Mouse (Mus musculus) heart, embryonic 10.5 days (tissue): ENCODE measurements around the gene Dkkl1. TPM values are rescaled to one million over a fixed set of nuclear protein-coding genes. Genes with fewer than 3 reads are reported as not detected.

Source experiments
- DNase-seq: peaks from one replicate; pipeline ENCODE4 v3.0.0-alpha.2; 2017; ENCODE audit warnings: low spot score
- H3K27ac ChIP-seq: fragments of 300-500 bp; sonication (generic); 2 replicates; pipeline ENCODE4 v1.5.1; 2016; ENCODE audit warnings: mild to moderate bottlenecking
- H3K27me3 ChIP-seq: fragments of 300-500 bp; sonication (generic); 2 replicates; pipeline ENCODE4 v1.6.1; 2016; ENCODE audit warnings: mild to moderate bottlenecking; ENCODE audit not compliant: poor library complexity, insufficient read depth, severe bottlenecking
- H3K36me3 ChIP-seq: fragments of 300-500 bp; sonication (generic); 2 replicates; pipeline ENCODE4 v1.6.1; 2016; ENCODE audit warnings: mild to moderate bottlenecking, moderate library complexity
- H3K4me1 ChIP-seq: fragments of 300-500 bp; sonication (generic); 2 replicates; pipeline ENCODE4 v1.6.1; 2016; ENCODE audit warnings: mild to moderate bottlenecking
- H3K4me3 ChIP-seq: fragments of 300-500 bp; sonication (generic); 2 replicates; pipeline ENCODE4 v1.5.1; 2016; ENCODE audit warnings: mild to moderate bottlenecking, moderate library complexity
- H3K9me3 ChIP-seq: fragments of 300-500 bp; sonication (generic); 2 replicates; pipeline ENCODE4 v1.6.1; 2016; ENCODE audit warnings: mild to moderate bottlenecking, moderate library complexity
- WGBS: fragments of 180-500 bp; shearing (Covaris S2); methylation state at CpG from one replicate; pipeline ENCODE4 v1.1.7; 2016; 5-methylcytosine and 5-hydroxymethylcytosine counted together
- polyA plus RNA-seq: library from polyadenylated mRNA; unstranded; fragments of >200 nt; fragmentation: Nextera tagmentation; extraction: Ambion mirVana; gene quantifications from 2 replicates; pipeline ENCODE4 v1.2.1, GENCODE M21; 2016

The Dkkl1 gene
- polyA plus RNA-seq, 1 experiment from 2014 or later: 1.2 TPM

DNA sequence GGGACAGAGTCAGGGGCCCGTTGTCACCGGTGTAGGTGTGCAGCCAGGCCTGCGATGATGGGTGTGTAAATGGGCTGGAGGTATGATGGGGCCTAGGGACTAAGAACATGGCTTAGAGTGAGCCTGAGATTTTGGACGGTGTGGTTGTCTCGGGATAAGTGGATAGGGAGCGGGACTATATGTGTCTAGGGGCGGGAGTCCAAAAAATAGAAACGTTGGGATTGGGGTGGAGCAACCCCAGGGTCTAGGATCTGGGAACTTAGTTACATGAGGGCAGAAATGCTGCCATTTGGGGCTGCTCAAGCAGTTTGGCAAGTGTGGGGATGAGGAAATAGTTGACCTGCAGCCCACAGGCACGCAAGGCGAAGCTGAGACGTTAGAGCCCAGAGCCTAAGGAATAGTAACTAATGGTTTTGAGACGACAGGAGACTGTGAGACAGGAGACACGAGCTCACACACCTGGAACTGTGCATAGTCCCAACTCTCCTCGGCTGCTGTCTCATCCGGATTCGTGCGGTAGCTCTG lies 23.8 kb upstream of the Dkkl1 start:
- H3K27me3 ChIP-seq: peaks cover 47% of the 10 kb centered on the region

DNA sequence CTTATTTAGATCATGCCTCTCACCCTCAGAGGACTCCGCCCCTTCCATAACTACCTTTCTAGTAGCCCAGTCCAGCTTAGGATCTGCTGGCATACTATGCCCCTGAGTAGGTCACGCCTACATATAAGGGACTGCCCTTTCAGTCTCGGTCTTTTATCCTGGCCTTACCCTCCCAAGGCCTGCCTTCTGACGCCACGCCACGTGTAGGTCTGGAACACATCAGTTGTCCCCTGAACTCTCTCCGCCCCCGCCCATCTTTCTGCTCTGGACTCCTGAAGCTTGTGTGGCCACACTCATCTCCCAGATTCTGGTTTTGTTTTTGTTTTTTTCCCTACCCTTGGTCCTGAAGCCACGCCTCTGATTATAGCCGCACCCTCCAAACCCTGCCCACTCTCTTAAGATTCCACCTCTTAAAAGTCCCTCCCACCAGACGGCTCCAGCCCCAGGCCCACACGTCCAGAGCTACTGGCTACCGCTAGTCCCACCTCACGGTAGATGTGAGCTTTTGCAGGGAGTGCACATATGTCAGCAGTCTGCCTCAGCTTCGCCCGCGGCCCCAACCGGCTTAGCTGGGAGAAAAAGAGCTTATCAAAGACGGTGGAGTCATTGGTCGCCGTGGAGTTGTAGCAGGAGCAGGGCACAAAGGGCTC lies 23.1 kb upstream of the Dkkl1 start:
- 2% methylated on average over 21 of the region's 21 CpGs for WGBS
- H3K27ac ChIP-seq: peak overlapping the region; percentile 81
- peaks cover 41% of the 10 kb centered on the region for H3K27me3 ChIP-seq
- H3K36me3 ChIP-seq: peaks cover 28% of the 10 kb centered on the region
- peak; percentile 91 for DNase-seq
- H3K4me1 ChIP-seq: peaks cover 59% of the 10 kb centered on the region
- no peaks in the 10 kb centered on the region for H3K9me3 ChIP-seq
- H3K4me3 ChIP-seq: peak overlapping the region; percentile 54

More for the DNA sequence above, 23.8 kb upstream of the Dkkl1 start:
- H3K4me3 ChIP-seq: peak overlapping the region; percentile 54
- peaks cover 64% of the 10 kb centered on the region for H3K4me1 ChIP-seq
- DNase-seq: peak; percentile 73
- peak overlapping the region; percentile 81 for H3K27ac ChIP-seq
- no peaks in the 10 kb centered on the region for H3K9me3 ChIP-seq
- WGBS: 24% methylated on average over 17 of the region's 17 CpGs
- peaks cover 24% of the 10 kb centered on the region for H3K36me3 ChIP-seq

DNA sequence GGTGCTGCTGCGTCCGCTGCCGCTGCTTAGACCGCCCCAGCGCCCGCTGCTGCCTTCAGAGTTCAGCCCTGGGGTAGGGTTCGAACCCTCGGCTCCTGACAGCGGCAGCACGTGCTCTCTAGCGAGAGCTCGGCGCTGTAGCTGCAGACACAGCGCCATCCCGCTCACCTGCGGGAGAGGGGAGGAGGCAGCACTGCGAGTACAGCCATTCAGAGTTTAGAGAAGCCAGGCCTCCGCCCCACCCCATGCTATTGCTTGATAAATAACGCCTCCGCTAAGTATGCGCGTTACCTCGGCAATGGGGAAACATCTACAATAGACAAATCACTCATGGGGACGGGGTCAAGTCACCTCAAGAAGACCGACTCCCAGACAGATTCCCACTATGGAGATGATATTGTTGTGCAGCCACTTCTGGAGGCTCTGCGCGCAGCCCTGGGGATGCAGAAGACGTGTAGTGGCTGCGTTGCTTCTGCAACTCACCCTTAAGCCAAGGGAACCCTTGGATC lies 22.4 kb upstream of the Dkkl1 start:
- H3K27me3 ChIP-seq: peaks cover 35% of the 10 kb centered on the region
- H3K4me1 ChIP-seq: peaks cover 57% of the 10 kb centered on the region
- H3K9me3 ChIP-seq: no peaks in the 10 kb centered on the region
- H3K27ac ChIP-seq: peak overlapping the region; percentile 81
- peaks cover 34% of the 10 kb centered on the region for H3K36me3 ChIP-seq
- peak; percentile 77 for DNase-seq
- H3K4me3 ChIP-seq: peak overlapping the region; percentile 54
- WGBS: 10% methylated on average over 29 of the region's 29 CpGs

DNA sequence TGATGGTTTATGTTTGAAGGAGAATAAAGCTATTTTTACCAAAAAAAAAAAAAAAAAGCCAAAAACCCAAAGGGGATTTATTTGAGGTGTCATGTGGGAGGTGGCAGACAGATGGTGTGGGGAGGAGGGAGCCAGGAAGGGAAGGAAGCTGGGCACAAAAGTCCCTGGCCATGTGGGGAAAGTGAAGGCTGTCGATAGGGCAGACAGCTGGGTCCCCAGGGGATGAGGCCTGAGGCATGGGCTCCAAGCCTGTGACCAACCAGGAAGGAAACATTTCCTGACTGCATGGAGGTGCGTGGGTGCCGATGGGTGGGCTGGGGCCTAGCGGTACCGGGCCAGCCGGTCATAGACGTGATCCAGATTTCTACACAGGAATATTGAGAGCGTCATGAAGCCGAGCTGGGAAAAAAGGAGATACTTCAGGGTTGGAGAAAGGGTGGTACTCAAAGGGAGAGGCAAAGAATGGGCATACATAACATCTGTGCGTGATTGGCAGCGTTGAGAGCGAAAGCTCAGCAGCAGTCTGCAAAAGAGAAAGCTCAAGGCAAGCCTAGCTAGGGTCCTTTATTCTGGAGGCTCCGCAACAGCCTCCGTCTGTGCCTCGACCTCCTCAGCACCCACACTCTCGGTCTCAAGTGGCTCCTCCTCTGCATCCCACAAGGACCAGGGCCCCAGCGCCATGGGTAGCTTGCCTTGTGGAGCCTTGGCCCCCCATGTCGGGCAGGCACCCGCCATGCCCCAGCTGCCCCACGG lies 21.8 kb upstream of the Dkkl1 start:
- 25% methylated on average over 20 of the region's 20 CpGs for WGBS
- H3K27ac ChIP-seq: peak overlapping the region; percentile 81
- peak overlapping the region; percentile 54 for H3K4me3 ChIP-seq
- H3K27me3 ChIP-seq: peaks cover 28% of the 10 kb centered on the region
- peaks cover 51% of the 10 kb centered on the region for H3K4me1 ChIP-seq
- peak; percentile 74 for DNase-seq
- H3K9me3 ChIP-seq: no peaks in the 10 kb centered on the region
- peaks cover 41% of the 10 kb centered on the region for H3K36me3 ChIP-seq

DNA sequence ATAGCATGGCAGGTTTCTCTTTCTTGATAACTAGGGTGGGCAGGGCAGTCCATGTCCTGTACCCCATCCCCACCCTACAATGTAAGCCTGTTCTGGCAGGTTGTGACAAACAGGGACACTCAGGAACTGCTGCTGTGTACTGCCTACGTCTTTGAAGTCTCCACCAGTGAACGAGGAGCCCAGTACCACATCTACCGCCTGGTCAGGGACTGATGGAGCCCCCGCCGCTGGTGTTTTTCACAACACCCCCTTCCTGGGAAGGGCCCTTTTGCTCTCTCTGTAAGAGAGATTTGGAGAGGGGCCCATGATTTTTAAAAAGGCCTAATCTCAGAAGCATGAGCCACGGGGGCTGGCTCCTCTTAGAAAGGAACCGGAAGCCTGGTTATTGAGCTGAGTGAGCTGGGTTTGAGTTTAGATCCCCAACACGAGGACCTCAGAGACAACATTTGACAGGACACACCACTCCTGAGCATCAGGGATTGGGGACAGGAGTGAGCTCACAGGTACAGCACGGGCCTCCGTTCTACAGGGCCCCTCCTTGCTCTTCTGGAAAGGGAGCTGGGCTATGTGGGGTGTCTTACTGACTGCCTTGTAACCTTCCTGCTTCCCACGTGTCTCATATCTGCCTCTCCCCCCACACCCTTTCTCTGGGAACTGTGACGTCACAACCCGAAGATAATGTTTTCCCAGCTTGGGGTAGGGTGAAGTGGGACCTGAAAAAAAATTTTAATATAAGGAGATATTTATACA lies 20.9 kb upstream of the Dkkl1 start:
- WGBS: 50% methylated on average over 13 of the region's 13 CpGs

DNA sequence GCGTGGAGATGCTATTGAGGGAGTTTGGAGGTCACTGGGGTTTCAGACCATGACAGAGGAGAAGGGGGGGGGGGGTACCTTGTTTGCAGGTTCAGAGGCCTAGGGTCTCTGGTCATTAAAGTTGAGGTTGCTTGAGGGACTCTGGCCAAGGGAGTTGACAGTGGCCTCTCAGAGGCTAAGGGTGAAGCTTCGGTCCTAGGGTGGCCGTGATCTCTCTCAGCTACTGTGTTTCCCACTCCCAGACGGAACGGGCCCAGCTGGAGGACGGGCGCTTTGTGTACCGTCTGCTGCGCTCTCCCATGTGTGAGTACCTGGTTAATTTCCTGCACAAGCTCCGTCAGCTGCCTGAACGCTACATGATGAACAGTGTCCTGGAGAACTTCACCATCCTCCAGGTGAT lies 20.0 kb upstream of the Dkkl1 start:
- Histone ChIP-seq H3K9me3 (no peaks in the 10 kb centered on the region), H3K27ac (no peak overlapping the region), H3K4me3 (no peak overlapping the region), H3K4me1 (peaks cover 44% of the 10 kb centered on the region), H3K27me3 (peaks cover 11% of the 10 kb centered on the region), H3K36me3 (peaks cover 59% of the 10 kb centered on the region)
- whole genome bisulfite sequencing: 84% methylated on average over 11 of the region's 11 CpGs
- DNase-seq: peak; percentile 69

More for the DNA sequence above, 20.9 kb upstream of the Dkkl1 start:
- peaks cover 46% of the 10 kb centered on the region for H3K4me1 ChIP-seq
- peaks cover 20% of the 10 kb centered on the region for H3K27me3 ChIP-seq
- DNase-seq: peak; percentile 64
- no peaks in the 10 kb centered on the region for H3K9me3 ChIP-seq
- peaks cover 49% of the 10 kb centered on the region for H3K36me3 ChIP-seq
- no peak overlapping the region for H3K27ac ChIP-seq
- 0 out of 2 replicates have a peak overlapping the region, but pooled peaks have one; percentile 1 for H3K4me3 ChIP-seq

DNA sequence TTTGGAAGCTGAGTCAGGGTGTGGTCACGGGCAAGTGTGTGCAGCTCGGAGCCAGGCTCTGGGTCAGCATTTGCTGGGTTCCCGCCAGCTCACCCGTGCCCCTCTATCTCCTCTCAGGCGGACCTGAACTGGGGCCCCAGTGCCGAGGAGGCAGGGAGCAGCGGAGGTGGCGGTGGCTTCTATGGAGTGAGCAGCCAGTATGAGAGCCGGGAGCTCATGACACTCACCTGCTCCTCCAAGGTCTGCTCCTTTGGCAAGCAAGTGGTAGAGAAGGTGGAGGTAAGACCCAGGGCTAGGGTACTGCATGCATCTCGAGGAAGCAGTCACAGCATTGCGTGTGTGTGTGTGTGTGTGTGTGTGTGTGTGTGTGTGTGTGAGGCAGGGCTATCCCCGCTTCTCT lies 19.2 kb upstream of the Dkkl1 start:
- H3K9me3 ChIP-seq: no peaks in the 10 kb centered on the region
- peaks cover 4% of the 10 kb centered on the region; the same call in 1 of the 2 replicates for H3K27me3 ChIP-seq
- H3K36me3 ChIP-seq: peaks cover 66% of the 10 kb centered on the region
- peak; percentile 71 for DNase-seq
- no peak overlapping the region for H3K4me3 ChIP-seq
- H3K4me1 ChIP-seq: peaks cover 43% of the 10 kb centered on the region
- 89% methylated on average over 12 of the region's 12 CpGs for WGBS
- H3K27ac ChIP-seq: no peak overlapping the region

DNA sequence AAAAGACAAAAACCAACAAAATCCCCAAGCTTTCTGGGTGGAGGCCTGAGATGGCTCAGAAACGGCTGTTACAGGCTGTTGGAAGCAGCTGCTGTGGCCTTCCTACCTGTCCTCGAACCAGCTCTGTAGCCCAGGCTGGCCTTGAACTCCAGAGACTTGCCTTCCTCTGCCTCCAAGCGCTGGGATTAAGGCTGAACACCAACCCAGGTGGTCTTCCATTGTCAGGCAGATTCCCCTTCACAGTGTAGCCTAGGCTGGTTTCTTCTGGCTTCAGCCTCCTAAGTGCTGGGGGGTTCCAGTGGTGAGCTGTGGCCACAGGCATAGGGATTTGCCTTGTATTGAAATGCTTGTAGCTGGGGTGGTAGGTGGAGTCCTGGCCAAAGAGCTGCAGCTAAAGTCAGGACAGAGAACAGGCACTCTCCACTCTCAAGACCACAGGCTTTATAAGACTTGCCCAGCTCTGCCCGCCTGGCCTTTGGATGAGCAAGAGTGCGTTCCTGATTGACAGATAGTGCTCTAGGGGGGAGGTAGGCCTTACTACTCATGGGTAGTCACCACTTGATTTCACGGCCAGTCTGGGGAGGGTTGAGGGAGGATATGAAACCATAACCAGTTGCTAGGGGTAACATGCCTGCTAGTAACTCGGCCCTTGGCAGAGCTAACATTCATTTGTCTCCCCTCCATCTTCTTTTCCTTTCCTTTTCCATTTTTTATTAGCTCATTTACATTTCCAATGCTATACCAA lies 17.7 kb upstream of the Dkkl1 start:
- H3K9me3 ChIP-seq: no peaks in the 10 kb centered on the region
- H3K27me3 ChIP-seq: no peaks in the 10 kb centered on the region
- DNase-seq: peak; percentile 61
- H3K27ac ChIP-seq: no peak overlapping the region
- 84% methylated on average over 7 of the region's 7 CpGs for WGBS
- H3K4me3 ChIP-seq: no peak overlapping the region
- peaks cover 29% of the 10 kb centered on the region for H3K4me1 ChIP-seq
- peaks cover 82% of the 10 kb centered on the region for H3K36me3 ChIP-seq

DNA sequence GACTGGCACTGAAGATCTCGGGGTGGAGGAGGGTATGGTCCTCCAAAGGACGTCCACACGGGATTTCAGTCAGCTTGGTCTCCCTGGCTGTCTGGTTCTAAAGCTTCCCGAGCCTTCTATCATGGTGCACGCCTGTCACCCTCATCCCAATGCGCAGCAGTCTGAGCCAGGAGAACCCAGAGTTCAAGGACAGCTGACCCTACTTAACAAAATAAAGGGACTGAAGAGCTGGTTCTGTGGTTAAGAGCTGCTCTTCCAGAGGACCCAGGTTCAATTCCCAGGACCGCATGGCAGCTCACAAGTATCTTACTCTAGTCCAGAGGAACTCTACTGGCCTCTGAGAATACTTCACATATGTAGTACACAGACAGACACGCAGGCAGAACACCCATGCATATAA lies 17.1 kb upstream of the Dkkl1 start:
- peak; percentile 72 for DNase-seq
- Histone ChIP-seq H3K27me3 (no peaks in the 10 kb centered on the region), H3K4me3 (no peak overlapping the region), H3K4me1 (peaks cover 23% of the 10 kb centered on the region), H3K36me3 (peaks cover 88% of the 10 kb centered on the region), H3K27ac (no peak overlapping the region), H3K9me3 (no peaks in the 10 kb centered on the region)
- 90% methylated on average over 8 of the region's 8 CpGs for WGBS

DNA sequence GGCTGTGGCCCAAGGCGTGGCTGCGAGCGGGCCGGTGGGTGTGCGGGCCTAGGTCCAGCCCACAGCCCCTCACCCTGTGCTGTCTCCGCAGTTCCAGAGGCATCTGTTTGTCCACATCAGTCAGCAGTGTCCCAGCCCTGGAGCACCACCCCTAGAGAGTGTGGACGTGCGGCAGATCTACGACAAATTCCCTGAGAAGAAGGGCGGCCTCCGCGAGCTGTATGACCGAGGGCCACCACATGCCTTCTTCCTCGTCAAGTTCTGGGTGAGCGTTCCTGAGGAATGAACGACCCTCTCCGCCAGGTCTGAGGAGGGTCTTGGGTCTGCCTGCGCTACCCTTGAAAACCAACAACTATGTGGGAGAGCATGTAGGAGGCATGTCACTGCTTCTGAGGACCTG lies 16.6 kb upstream of the Dkkl1 start:
- peak; percentile 66 for DNase-seq
- no peak overlapping the region for H3K27ac ChIP-seq
- peaks cover 93% of the 10 kb centered on the region for H3K36me3 ChIP-seq
- no peaks in the 10 kb centered on the region for H3K27me3 ChIP-seq
- H3K4me3 ChIP-seq: no peak overlapping the region
- H3K4me1 ChIP-seq: peaks cover 18% of the 10 kb centered on the region
- H3K9me3 ChIP-seq: no peaks in the 10 kb centered on the region
- 93% methylated on average over 18 of the region's 18 CpGs for WGBS

DNA sequence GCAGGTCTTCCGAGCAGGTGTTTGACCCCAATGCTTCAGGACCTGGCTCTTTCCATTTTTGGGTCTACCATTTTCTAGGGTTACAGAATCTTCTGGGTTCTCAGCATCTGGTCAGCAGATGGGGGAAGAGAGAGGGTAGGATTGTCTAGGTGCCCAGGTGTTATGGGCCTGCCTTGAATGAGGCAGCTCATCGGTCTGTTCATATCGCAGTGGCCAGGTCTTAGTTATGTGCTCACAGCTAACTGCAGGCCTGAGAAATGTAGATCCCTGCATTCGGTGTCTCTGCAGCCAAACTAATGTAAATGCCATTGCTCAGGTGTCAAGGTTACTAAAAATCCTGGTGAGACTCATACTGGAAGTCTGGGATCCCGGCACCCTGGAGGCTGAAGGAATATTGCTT lies 14.5 kb upstream of the Dkkl1 start:
- H3K4me3 ChIP-seq: no peak overlapping the region
- no peak overlapping the region for H3K27ac ChIP-seq
- 0 out of 2 replicates have a peak, but pooled peaks cover 4% of the 10 kb centered on the region for H3K4me1 ChIP-seq
- peaks cover 96% of the 10 kb centered on the region for H3K36me3 ChIP-seq
- peak; percentile 65 for DNase-seq
- no peaks in the 10 kb centered on the region for H3K27me3 ChIP-seq
- H3K9me3 ChIP-seq: no peaks in the 10 kb centered on the region
- WGBS: 94% methylated on average over 5 of the region's 5 CpGs

DNA sequence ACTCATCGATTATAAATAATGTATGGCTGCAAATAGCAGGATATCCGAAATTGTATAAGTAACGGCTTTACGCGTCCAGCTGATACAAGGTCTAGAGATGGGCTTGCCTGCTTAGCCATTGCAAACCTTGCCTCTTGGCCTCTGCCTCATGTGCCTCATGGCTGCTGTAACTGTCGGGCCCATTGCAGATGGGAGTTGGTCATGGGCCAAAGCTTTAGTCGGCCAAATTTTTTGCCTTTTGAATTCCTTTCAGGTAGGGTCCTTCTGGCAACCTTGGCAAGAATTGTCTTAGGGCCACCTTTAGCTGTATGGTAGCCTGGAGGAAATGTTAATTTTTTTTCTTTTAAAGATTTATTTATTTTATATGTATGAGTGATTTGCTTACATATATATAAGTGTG lies 12.9 kb upstream of the Dkkl1 start:
- Histone ChIP-seq H3K36me3 (peaks cover 100% of the 10 kb centered on the region), H3K4me3 (no peak overlapping the region), H3K27ac (no peak overlapping the region), H3K27me3 (no peaks in the 10 kb centered on the region), H3K4me1 (peaks cover 7% of the 10 kb centered on the region; the same call in 1 of the 2 replicates), H3K9me3 (no peaks in the 10 kb centered on the region)
- 94% methylated on average over 7 of the region's 7 CpGs for WGBS
- peak; percentile 39 for DNase-seq
